Mouse (Mus musculus): ENCODE results near the gene Rin3. TPM values are rescaled to one million over a fixed set of nuclear protein-coding genes. Genes with fewer than 3 reads are reported as not detected.

Gene Rin3
- total and polyA plus RNA-seq, 2 experiments from 2014 or later = 1.7 to 3.2 TPM

- H3K4me3 ChIP-seq (ENCODE audit: low read length) = no peak overlapping the region
- H3K9ac ChIP-seq (replicated peaks; ENCODE audit: low read length) = no peak overlapping the region
- WGBS = 93% methylated on average over 6 of the region's 6 CpGs
- DNase-seq (ENCODE audit: low spot score) = no peak
- H3K27me3 ChIP-seq (ENCODE audit: insufficient read depth, low read length) = no peaks in the 10 kb centered on the region
- ATAC-seq = no peak
- no peaks in the 10 kb centered on the region for H3K4me1 ChIP-seq (ENCODE audit: insufficient read depth, low read length)
- no peaks in the 10 kb centered on the region for H3K9me3 ChIP-seq (ENCODE audit: low read length)
- TF ChIP-seq CTCF (IDR thresholded peaks at IDR 0.05; ENCODE audit: low read depth) = no peak
- no peak overlapping the region for H3K27ac ChIP-seq
- H3K36me3 ChIP-seq (ENCODE audit: insufficient read depth, low read length) = no peaks in the 10 kb centered on the region
- H3K4me2 ChIP-seq (ENCODE audit: low read depth, low read length) = no peak overlapping the region
Observed at GRCm38 (mm10) chr12:102248104-102248503, 34.7 kb upstream of the Rin3 start.

DNA sequence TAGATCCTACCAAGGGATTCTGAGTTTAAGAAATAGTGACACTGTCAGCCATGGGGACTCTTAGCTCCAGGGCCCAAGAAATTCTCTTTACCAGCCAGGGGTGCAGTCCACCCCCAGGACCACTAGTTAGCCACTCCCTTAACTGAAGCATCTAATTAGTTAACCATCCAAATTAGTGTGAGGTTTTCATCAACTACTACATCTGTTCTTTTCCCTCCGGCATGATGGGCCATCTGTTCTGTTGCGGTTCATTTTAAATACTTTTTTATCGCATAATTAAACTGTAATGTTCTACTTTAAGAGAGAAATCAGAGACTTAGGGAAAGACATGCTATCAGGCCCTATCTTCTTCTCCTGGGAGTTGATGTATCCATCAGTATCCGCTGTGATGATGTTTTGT, 32.5 kb upstream of the Rin3 start:
- H3K36me3 ChIP-seq (ENCODE audit: insufficient read depth, low read length) = no peaks in the 10 kb centered on the region
- 60% methylated on average over 4 of the region's 4 CpGs for WGBS
- no peaks in the 10 kb centered on the region for H3K9me3 ChIP-seq (ENCODE audit: low read length)
- H3K9ac ChIP-seq (replicated peaks; ENCODE audit: low read length) = no peak overlapping the region
- 0 out of 2 replicates have a peak, but pooled peaks have one; percentile 32 for ATAC-seq
- no peak overlapping the region for H3K4me2 ChIP-seq (ENCODE audit: low read depth, low read length)
- no peaks in the 10 kb centered on the region for H3K4me1 ChIP-seq (ENCODE audit: insufficient read depth, low read length)
- TF ChIP-seq CTCF (IDR thresholded peaks at IDR 0.05; ENCODE audit: low read depth) = no peak
- H3K27ac ChIP-seq = no peak overlapping the region
- H3K4me3 ChIP-seq (ENCODE audit: low read length) = no peak overlapping the region
- DNase-seq (ENCODE audit: low spot score) = peak; percentile 52
- H3K27me3 ChIP-seq (ENCODE audit: insufficient read depth, low read length) = no peaks in the 10 kb centered on the region

DNA sequence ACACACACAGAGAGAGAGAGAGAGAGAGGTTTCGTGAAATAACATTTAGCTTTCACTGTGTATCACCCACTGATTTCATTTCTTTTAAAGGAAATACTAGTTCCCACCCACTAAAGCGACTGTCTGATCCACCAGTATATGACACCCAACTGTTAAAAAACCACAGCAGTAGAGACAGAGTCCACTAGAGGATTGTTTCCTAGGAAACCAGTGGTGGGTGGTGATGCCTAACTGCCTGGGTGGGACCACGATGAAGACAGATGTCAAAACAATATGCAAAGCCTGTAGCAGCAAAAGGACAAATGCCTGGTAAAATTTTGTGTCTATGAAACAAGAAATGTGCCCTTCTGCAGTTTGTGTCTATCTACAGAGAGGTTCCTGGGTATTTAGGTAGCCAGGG, 31.8 kb upstream of the Rin3 start:
- Histone ChIP-seq H3K4me2 (ENCODE audit: low read depth, low read length) (no peak overlapping the region), H3K27ac (no peak overlapping the region), H3K9me3 (ENCODE audit: low read length) (no peaks in the 10 kb centered on the region), H3K4me3 (ENCODE audit: low read length) (no peak overlapping the region), H3K9ac (replicated peaks; ENCODE audit: low read length) (no peak overlapping the region), H3K27me3 (ENCODE audit: insufficient read depth, low read length) (no peaks in the 10 kb centered on the region), H3K4me1 (ENCODE audit: insufficient read depth, low read length) (no peaks in the 10 kb centered on the region), H3K36me3 (ENCODE audit: insufficient read depth, low read length) (no peaks in the 10 kb centered on the region)
- DNase-seq (ENCODE audit: low spot score) = no peak
- no peak for TF ChIP-seq CTCF (IDR thresholded peaks at IDR 0.05; ENCODE audit: low read depth)
- 67% methylated on average over 3 of the region's 3 CpGs for WGBS
- ATAC-seq = no peak

- H3K9me3 ChIP-seq (ENCODE audit: low read length) = no peaks in the 10 kb centered on the region
- H3K4me1 ChIP-seq (ENCODE audit: insufficient read depth, low read length) = no peaks in the 10 kb centered on the region
- DNase-seq (ENCODE audit: low spot score) (no peak), ATAC-seq (no peak)
- H3K9ac ChIP-seq (replicated peaks; ENCODE audit: low read length) = no peak overlapping the region
- peak; percentile 44 for TF ChIP-seq CTCF (IDR thresholded peaks at IDR 0.05; ENCODE audit: low read depth)
- no peaks in the 10 kb centered on the region for H3K27me3 ChIP-seq (ENCODE audit: insufficient read depth, low read length)
- H3K36me3 ChIP-seq (ENCODE audit: insufficient read depth, low read length) = no peaks in the 10 kb centered on the region
- no peak overlapping the region for H3K4me2 ChIP-seq (ENCODE audit: low read depth, low read length)
- H3K4me3 ChIP-seq (ENCODE audit: low read length) = no peak overlapping the region
- 39% methylated on average over 3 of the region's 3 CpGs for WGBS
- H3K27ac ChIP-seq = no peak overlapping the region
Observed at GRCm38 (mm10) chr12:102251985-102252384, 30.9 kb upstream of the Rin3 start.

DNA sequence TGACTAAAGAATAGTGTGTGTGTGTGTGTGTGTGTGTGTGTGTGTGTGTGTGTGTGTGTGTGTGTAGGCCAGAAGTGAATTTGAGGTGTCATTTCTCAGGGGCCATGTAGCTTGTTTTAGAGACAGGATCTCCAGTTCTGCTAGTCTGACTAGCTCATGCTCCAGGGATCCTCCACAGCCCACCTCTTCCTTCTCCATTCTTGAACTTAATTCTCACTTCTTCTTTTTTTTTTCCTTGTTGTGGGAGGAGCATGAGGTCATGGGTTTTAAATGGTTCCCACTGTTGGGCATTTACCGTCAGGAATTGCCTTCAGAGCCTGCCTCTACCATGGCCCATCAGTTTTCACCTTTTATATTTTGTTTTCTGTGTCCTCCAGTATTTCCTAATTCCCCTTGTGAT, 30.3 kb upstream of the Rin3 start:
- H3K9ac ChIP-seq (replicated peaks; ENCODE audit: low read length) = no peak overlapping the region
- no peaks in the 10 kb centered on the region for H3K27me3 ChIP-seq (ENCODE audit: insufficient read depth, low read length)
- no peaks in the 10 kb centered on the region for H3K9me3 ChIP-seq (ENCODE audit: low read length)
- TF ChIP-seq CTCF (IDR thresholded peaks at IDR 0.05; ENCODE audit: low read depth) = no peak
- H3K4me2 ChIP-seq (ENCODE audit: low read depth, low read length) = no peak overlapping the region
- no peak overlapping the region for H3K27ac ChIP-seq
- DNase-seq (ENCODE audit: low spot score) (no peak), ATAC-seq (no peak)
- no peaks in the 10 kb centered on the region for H3K36me3 ChIP-seq (ENCODE audit: insufficient read depth, low read length)
- no peaks in the 10 kb centered on the region for H3K4me1 ChIP-seq (ENCODE audit: insufficient read depth, low read length)
- H3K4me3 ChIP-seq (ENCODE audit: low read length) = no peak overlapping the region
- WGBS = 52% methylated on average over 1 of the region's 1 CpGs

DNA sequence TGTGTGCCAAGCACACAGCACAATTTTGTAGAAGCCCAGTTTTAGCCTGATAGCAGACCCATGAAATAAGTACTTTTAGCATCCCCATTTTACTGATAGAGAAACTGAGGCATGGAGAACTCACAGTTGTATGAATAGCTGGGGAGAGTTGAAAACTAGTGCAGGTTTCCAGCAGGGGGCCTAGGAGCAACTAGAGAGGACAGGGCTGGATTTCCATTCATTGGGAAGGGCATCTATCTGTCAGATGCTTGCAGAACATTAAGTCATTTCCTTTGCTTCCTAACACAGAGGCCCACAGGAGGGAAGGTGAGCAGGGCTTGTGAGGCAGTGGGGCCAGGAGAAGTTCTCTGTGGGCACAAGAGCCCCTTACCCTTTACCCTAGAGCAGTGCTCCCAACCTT, 27.8 kb upstream of the Rin3 start:
- Histone ChIP-seq H3K4me2 (ENCODE audit: low read depth, low read length) (no peak overlapping the region), H3K27me3 (ENCODE audit: insufficient read depth, low read length) (no peaks in the 10 kb centered on the region), H3K27ac (no peak overlapping the region), H3K9me3 (ENCODE audit: low read length) (no peaks in the 10 kb centered on the region), H3K36me3 (ENCODE audit: insufficient read depth, low read length) (no peaks in the 10 kb centered on the region), H3K4me3 (ENCODE audit: low read length) (no peak overlapping the region), H3K4me1 (ENCODE audit: insufficient read depth, low read length) (no peaks in the 10 kb centered on the region), H3K9ac (replicated peaks; ENCODE audit: low read length) (no peak overlapping the region)
- TF ChIP-seq CTCF (IDR thresholded peaks at IDR 0.05; ENCODE audit: low read depth) = no peak
- no peak for DNase-seq (ENCODE audit: low spot score)
- ATAC-seq = no peak

DNA sequence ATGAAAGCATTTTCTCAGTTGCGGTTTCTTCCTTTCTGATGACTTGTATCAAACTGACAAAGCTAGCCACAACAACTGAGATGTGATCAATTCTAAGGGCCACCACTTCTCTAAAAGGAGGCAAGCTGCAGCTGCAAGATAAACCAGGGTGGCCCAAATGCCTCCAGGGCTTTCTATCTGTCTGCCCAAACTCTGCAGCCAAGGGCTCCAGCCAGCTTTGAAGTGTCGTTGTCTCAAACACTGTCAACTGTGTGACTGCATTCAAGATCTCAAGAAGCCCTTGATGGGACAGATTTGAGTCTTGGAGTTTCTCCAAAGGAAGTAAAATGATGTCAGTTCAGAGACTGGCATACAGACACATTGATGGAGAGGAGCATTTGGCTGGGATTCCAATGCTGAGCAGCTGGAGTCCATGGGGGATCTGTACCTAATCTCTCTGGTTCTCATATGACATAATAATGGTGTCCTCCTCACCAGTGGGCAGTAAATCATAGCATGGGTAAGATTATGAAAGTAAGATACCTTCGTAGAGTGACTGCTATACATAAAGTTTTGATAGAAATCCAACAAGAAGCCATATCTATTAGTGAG, 24.2 kb upstream of the Rin3 start:
- ATAC-seq = no peak
- H3K4me3 ChIP-seq (ENCODE audit: low read length) = no peak overlapping the region
- no peaks in the 10 kb centered on the region for H3K4me1 ChIP-seq (ENCODE audit: insufficient read depth, low read length)
- 74% methylated on average over 3 of the region's 3 CpGs for WGBS
- peak; percentile 19 for DNase-seq (ENCODE audit: low spot score)
- no peak overlapping the region for H3K4me2 ChIP-seq (ENCODE audit: low read depth, low read length)
- no peak overlapping the region for H3K27ac ChIP-seq
- H3K9ac ChIP-seq (replicated peaks; ENCODE audit: low read length) = no peak overlapping the region
- H3K9me3 ChIP-seq (ENCODE audit: low read length) = no peaks in the 10 kb centered on the region
- no peaks in the 10 kb centered on the region for H3K27me3 ChIP-seq (ENCODE audit: insufficient read depth, low read length)
- no peak for TF ChIP-seq CTCF (IDR thresholded peaks at IDR 0.05; ENCODE audit: low read depth)
- no peaks in the 10 kb centered on the region for H3K36me3 ChIP-seq (ENCODE audit: insufficient read depth, low read length)
